In the genomic region with DNA sequence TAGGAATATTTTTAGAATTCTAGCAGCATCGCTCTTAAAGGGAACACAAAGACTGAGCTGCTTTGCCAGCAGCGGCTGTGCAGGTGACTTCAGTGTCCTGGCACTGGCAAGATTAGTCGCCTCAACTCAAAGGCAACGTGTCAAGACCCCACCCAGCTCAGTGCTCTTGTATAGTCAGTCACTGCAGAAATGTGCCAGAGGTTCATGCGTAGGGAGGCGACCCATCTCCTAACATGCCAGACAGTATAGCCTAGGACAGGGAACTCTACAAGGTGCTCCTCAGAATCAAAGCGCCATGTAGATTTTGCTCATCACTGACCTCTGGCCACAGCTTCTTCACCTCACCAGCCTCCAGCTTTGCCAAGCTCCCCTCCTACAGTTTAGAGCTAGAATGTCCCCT, we compare ENCODE assay signal across 32 mouse cellular contexts. TPM values are rescaled to one million over a fixed set of nuclear protein-coding genes. Genes with fewer than 3 reads are reported as not detected.
"Had no signal": no experiment of that assay in that cellular context is flagged by ENCODE, and none has a peak within 500 bp of the region (broad histone marks: within the 10 kb centered on the region; RNA-seq: fewer than 3 reads in every experiment).

No protein-coding gene starts in this region.

- DNase-seq: cerebellum, adult 18-20 months; cerebellum, adult 2 months; cerebellum, adult 8-10 months; cerebellum, adult 9-10 months; cerebellum, adult 9-11 months; cerebellum, postnatal 10 days; cerebellum, postnatal 14 days; cerebellum, postnatal 25 days; cerebellum, postnatal 36 days; embryo, embryonic 11 days; forebrain, postnatal 0 days; gastrocnemius, adult 2 months; gastrocnemius, postnatal 10 days; gastrocnemius, postnatal 14 days; gastrocnemius, postnatal 25 days; gastrocnemius, postnatal 36 days; heart, adult 18-20 months; heart, adult 2 months had no signal

- H3K4me3 ChIP-seq: embryonic facial prominence, embryonic 10.5 days; embryonic facial prominence, embryonic 12.5 days; embryonic facial prominence, embryonic 13.5 days; embryonic facial prominence, embryonic 15.5 days; erythroblast, embryonic 14.5 days; forebrain, embryonic 10.5 days; forebrain, embryonic 12.5 days; forebrain, embryonic 13.5 days; forebrain, embryonic 15.5 days; gastrocnemius, adult 2 months; heart, adult 2 months had no signal

- H3K9ac ChIP-seq: embryonic facial prominence, embryonic 12.5 days; embryonic facial prominence, embryonic 13.5 days; embryonic facial prominence, embryonic 15.5 days; forebrain, embryonic 12.5 days; forebrain, embryonic 13.5 days; forebrain, embryonic 15.5 days; forebrain, postnatal 0 days had no signal

- H3K9me3 ChIP-seq: embryonic facial prominence, embryonic 10.5 days; embryonic facial prominence, embryonic 12.5 days; embryonic facial prominence, embryonic 13.5 days; embryonic facial prominence, embryonic 15.5 days; forebrain, embryonic 10.5 days; forebrain, embryonic 12.5 days; forebrain, embryonic 13.5 days; forebrain, embryonic 15.5 days had no signal

- H3K36me3 ChIP-seq: embryonic facial prominence, embryonic 10.5 days; embryonic facial prominence, embryonic 12.5 days; embryonic facial prominence, embryonic 13.5 days; embryonic facial prominence, embryonic 15.5 days; forebrain, embryonic 10.5 days; forebrain, embryonic 12.5 days; forebrain, embryonic 15.5 days had no signal

- H3K4me2 ChIP-seq: embryonic facial prominence, embryonic 12.5 days; embryonic facial prominence, embryonic 13.5 days; embryonic facial prominence, embryonic 15.5 days; forebrain, embryonic 12.5 days; forebrain, embryonic 13.5 days; forebrain, embryonic 15.5 days had no signal

- H3K27ac ChIP-seq: embryonic facial prominence, embryonic 10.5 days; embryonic facial prominence, embryonic 12.5 days; embryonic facial prominence, embryonic 13.5 days; embryonic facial prominence, embryonic 15.5 days; forebrain, embryonic 10.5 days; forebrain, embryonic 12.5 days; forebrain, embryonic 13.5 days; forebrain, embryonic 15.5 days; gastrocnemius, adult 2 months; heart, adult 2 months had no signal

- H3K4me1 ChIP-seq: embryonic facial prominence, embryonic 12.5 days; forebrain, embryonic 12.5 days had no signal

- ATAC-seq: forebrain, embryonic 13.5 days; forebrain, embryonic 14.5 days; forebrain, embryonic 15.5 days; forebrain, embryonic 16.5 days; forebrain, postnatal 0 days had no signal

RNA-seq across cellular contexts. Expression of gene Fam189a1, which starts 4.8 kb away (rescaled TPM):
- total RNA-seq: common myeloid progenitor, adult 5-6 weeks; gastrocnemius, adult 2 months; gastrocnemius, adult 8-10 months; gastrocnemius, postnatal 36 days; granulocyte monocyte progenitor cell, adult 5-6 weeks; heart, adult 18-20 months; heart, adult 2 months had no signal
- polyA plus RNA-seq: erythroblast, embryonic 14.5 days had no signal
